Mouse (Mus musculus) heart, adult 2 months (tissue): Measurements from ENCODE around the gene Palm2.

Experiments used
- EP300 ChIP-seq: fragments of 200-500 bp; IDR thresholded peaks from 2 replicates; pipeline ENCODE4 v1.6.1; 2011; ENCODE audit warnings: low read depth, low read length, control low read depth; ENCODE audit not compliant: insufficient read depth
- POLR2A ChIP-seq: fragments of 200-500 bp; IDR thresholded peaks from 2 replicates; pipeline ENCODE4 v1.6.1; 2011; ENCODE audit warnings: mild to moderate bottlenecking, low read depth, low read length, control low read depth; ENCODE audit not compliant: insufficient read depth

GRCm38 (mm10) chr4:57489887-57490286, 55.8 kb downstream of the Palm2 start:
- TF ChIP-seq POLR2A (no peak), EP300 (no peak)
